Comparison of ENCODE assay signal across 8 mouse cellular contexts in the genomic region with DNA sequence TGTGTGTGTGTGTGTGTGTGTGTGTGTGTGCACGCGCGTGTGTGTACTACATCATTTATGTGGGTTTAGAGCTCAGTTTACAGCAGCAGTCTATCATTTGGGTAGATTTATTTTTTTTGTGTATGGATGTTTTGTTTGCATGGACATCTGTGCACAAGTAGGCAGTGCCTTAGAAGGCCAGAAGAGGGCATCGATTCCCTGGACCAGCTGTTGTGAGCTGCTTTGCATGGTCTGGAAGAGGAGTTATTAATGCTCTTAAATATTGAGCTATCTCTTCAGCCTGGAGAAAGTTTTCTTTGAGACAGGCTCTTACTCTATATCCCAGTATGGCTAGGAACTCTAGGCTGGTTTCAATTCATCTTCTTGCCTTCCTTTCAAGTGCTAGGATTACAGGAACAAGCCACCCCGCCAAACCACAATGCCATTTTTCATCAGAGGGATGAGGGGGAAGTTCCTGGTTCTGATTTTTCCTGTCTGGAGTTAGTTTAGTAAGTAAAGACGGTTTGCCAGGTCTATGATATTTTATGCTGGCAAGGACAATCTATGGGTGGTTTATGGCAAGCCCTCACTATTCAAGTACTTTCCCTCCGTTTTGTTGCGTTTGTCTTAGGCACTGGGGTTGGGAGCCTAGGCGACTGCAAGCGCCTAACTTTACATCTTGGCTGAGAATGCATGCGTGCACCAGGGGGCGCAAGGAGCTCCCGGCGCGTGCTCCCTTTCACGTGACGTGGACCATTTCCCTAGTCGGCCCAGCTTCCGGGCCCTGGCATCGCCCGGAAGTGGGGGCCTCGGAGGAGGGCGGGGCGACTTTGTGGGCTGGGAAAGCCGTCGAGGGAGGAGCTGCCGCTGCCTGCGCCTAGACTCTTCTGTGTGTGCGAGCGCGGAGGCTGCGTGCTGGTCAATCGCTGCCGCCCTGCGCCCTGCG. TPM values are rescaled to one million over a fixed set of nuclear protein-coding genes. Genes with fewer than 3 reads are reported as not detected.
DNase-seq lines count a peak whose midpoint lies in the region; ATAC-seq lines count a peak whose summit lies in the region.

Gene Atp7a, plus strand, starts transcription at position 859 of the 925 bp plus-strand sequence.

- 17% methylated on average over 31 of the region's 36 CpGs for WGBS in intestine, embryonic 14.5 days

- peak within 1 kb of the TSS; percentile 58 for H3K4me2 ChIP-seq in intestine, embryonic 14.5 days (ENCODE audit: low read length)

- H3K9ac ChIP-seq in intestine, embryonic 14.5 days (ENCODE audit: low read length) = peak within 1 kb of the TSS; percentile 60

- no peaks in the 10 kb centered on the region for H3K27me3 ChIP-seq in intestine, embryonic 14.5 days (replicated peaks; ENCODE audit: control insufficient read depth, insufficient read depth, low read length)

- H3K4me1 ChIP-seq in intestine, embryonic 14.5 days (replicated peaks; ENCODE audit: control insufficient read depth, insufficient read depth, low read length) = no peaks in the 10 kb centered on the region

- H3K36me3 ChIP-seq in intestine, embryonic 14.5 days (ENCODE audit: control insufficient read depth, insufficient read depth, low read length) = peaks cover 6% of the 10 kb centered on the region; the same call in 1 of the 2 replicates

- H3K9me3 ChIP-seq in intestine, embryonic 14.5 days (ENCODE audit: control insufficient read depth, low read length) = no peaks in the 10 kb centered on the region

- intact Hi-C loops in gastrocnemius, postnatal 14 days (cut with DNase I; ENCODE audit: low total_unique reads) = no loop called here
- intact Hi-C loops in left cerebral cortex, postnatal 14 days (cut with DNase I) = loop anchor here (2.0 to 10.0 kb wide), 3 partner anchors 81 to 358 kb away; no protein-coding TSS in a partner anchor

- H3K4me3 ChIP-seq in intestine, embryonic 14.5 days (ENCODE audit: low read depth, low read length) = peak within 1 kb of the TSS; percentile 58

- peak within 1 kb of the TSS; percentile 59; the same call in 1 of the 2 replicates for H3K27ac ChIP-seq in intestine, embryonic 14.5 days (ENCODE audit: low read depth)

- peak; percentile 95 for DNase-seq in adrenal gland, adult (ENCODE audit: inconsistent age in 2 of 2, low spot score in 1 of 2)
- DNase-seq in embryo, embryonic 10.5 days (ENCODE audit: low spot score) = peak; percentile 93
- peak; percentile 92 for DNase-seq in gastrocnemius, postnatal 14 days
- peak; percentile 87 for DNase-seq in intestine, embryonic 14.5 days (ENCODE audit: low spot score)
- DNase-seq in left cerebral cortex, postnatal 14 days (ENCODE audit: low spot score in 2 of 2) = peak; percentile 89 to 92
- DNase-seq in mesoderm, embryonic 11.5 days (ENCODE audit: low read depth, low spot score) = peak; percentile 96
- peak; percentile 78 to 88 for DNase-seq in right cerebral cortex, postnatal 36 days (ENCODE audit: low spot score in 2 of 2)
- peak; percentile 91 for DNase-seq in yolk sac, embryonic 10.5 days (ENCODE audit: low spot score)

- peak; percentile 96 for ATAC-seq in intestine, embryonic 14.5 days (replicated peaks; ENCODE audit: low FRiP score, low TSS enrichment, low read depth)

RNA-seq across cellular contexts. Expression of gene Atp7a, which starts in this region (rescaled TPM):
- total RNA-seq in gastrocnemius, postnatal 14 days (2021) = 10 to 100 TPM; 11.6 to 11.7 TPM
- polyA plus RNA-seq in intestine, embryonic 14.5 days (2014; fragmentation: Nextera tagmentation; extraction: Ambion mirVana) = 30.1 and 35.9 TPM in 2 replicates
- total RNA-seq in left cerebral cortex, postnatal 14 days (2021) = 1 to 10 TPM; 7.1 to 9.3 TPM

Comparison
In these comparisons a context has a peak if more than half of its experiments do, and no peak if none do; other contexts are left out.
1. Peak in every context shown above with its lines: DNase-seq, ATAC-seq, H3K4me3 ChIP-seq and H3K27ac ChIP-seq.